Mouse (Mus musculus) testis, adult 2 months (tissue): ENCODE results near the gene Tnfrsf25. TPM values are rescaled to one million over a fixed set of nuclear protein-coding genes. Genes with fewer than 3 reads are reported as not detected.

ENCODE experiments used
- H3K27ac ChIP-seq: fragments of 200-500 bp; 2 replicates; pipeline ENCODE4 v1.5.1; 2012; ENCODE audit warnings: low read depth, low read length; ENCODE audit not compliant: control insufficient read depth, insufficient read depth
- H3K27me3 ChIP-seq: fragments of 200-500 bp; 2 replicates; pipeline ENCODE4 v1.6.1; 2012; ENCODE audit warnings: mild to moderate bottlenecking, low read length, moderate library complexity; ENCODE audit not compliant: control insufficient read depth, insufficient read depth
- H3K36me3 ChIP-seq: fragments of 200-500 bp; 2 replicates; pipeline ENCODE4 v1.6.1; 2012; ENCODE audit warnings: mild to moderate bottlenecking, low read length; ENCODE audit not compliant: control insufficient read depth, insufficient read depth
- H3K4me1 ChIP-seq: fragments of 200-500 bp; 2 replicates; pipeline ENCODE4 v1.6.1; 2012; ENCODE audit warnings: low read length; ENCODE audit not compliant: control insufficient read depth, insufficient read depth
- H3K4me3 ChIP-seq: fragments of 200-500 bp; 2 replicates; pipeline ENCODE4 v1.5.1; 2012; ENCODE audit warnings: low read depth, mild to moderate bottlenecking, low read length, moderate library complexity, mixed read lengths; ENCODE audit not compliant: control insufficient read depth
- CTCF ChIP-seq: fragments of 200-500 bp; IDR thresholded peaks from 2 replicates; pipeline ENCODE4 v1.5.1; 2012; ENCODE audit warnings: low read depth, mild to moderate bottlenecking, inconsistent platforms, low read length, moderate library complexity; ENCODE audit not compliant: control insufficient read depth, insufficient read depth, insufficient replicate concordance
- POLR2A ChIP-seq: fragments of 200-500 bp; IDR thresholded peaks from 2 replicates; pipeline ENCODE4 v1.6.1; 2012; ENCODE audit warnings: low read depth, mild to moderate bottlenecking, inconsistent platforms, low read length, moderate library complexity; ENCODE audit not compliant: control insufficient read depth
- polyA plus RNA-seq: library from polyadenylated mRNA; depleted of rRNA; stranded (reverse); fragments of >200 nt; gene quantifications from 2 replicates; pipeline ENCODE4 v1.2.3, GENCODE M21; 2012

Tnfrsf25 gene
- polyA plus RNA-seq, 1 experiment, result 1.5 TPM

DNA sequence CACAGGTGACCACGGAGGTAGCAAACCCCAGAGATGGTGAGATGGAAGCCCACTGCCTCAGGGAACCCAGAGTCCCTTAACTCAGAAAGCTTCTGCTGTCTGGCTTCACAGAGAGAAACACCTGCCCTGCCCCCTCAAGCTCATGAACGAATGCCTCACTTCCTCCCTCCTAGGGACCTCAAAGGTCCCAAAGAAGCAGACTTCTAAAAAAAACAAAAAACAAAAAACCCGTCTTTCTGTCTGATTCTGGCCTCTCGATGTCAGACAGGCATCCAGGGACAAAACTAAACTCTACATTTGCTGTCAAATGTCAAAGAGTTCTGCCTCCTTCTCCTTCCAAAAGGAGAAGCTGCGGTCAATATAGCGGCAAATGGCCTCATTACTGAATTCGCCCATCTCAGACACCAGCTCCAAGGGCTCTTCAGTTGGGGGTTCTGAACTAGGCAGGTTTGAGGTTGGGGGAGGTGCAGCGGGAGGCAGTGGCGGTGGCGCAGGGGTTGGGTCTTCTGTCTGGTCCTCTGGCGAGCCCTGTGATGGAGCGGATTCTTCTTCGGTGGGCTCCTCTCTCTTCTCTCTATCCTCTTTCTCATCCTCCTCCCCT lies 8.7 kb downstream of the Tnfrsf25 start:
- H3K4me3 ChIP-seq, result no peak overlapping the region

GRCm38 (mm10) chr4:152125161-152126025 lies 9.7 kb downstream of the Tnfrsf25 start:
- Histone ChIP-seq H3K27me3 (no peaks in the 10 kb centered on the region), H3K27ac (no peak overlapping the region), H3K4me1 (peaks cover 24% of the 10 kb centered on the region), H3K4me3 (peak overlapping the region; percentile 3), H3K36me3 (no peaks in the 10 kb centered on the region)
- no peak for TF ChIP-seq CTCF
- no peak for TF ChIP-seq POLR2A

More for the DNA sequence above, 8.7 kb downstream of the Tnfrsf25 start:
- Histone ChIP-seq H3K4me1 (peaks cover 24% of the 10 kb centered on the region), H3K27me3 (no peaks in the 10 kb centered on the region), H3K36me3 (no peaks in the 10 kb centered on the region), H3K27ac (no peak overlapping the region)
- TF ChIP-seq CTCF (no peak), POLR2A (no peak)

- Histone ChIP-seq H3K27ac (no peak overlapping the region), H3K4me3 (peak overlapping the region; percentile 0; the same call in 1 of the 2 replicates), H3K36me3 (no peaks in the 10 kb centered on the region), H3K4me1 (peaks cover 23% of the 10 kb centered on the region), H3K27me3 (no peaks in the 10 kb centered on the region)
- TF ChIP-seq CTCF (no peak), POLR2A (no peak)
These were observed 10.5 kb downstream of the Tnfrsf25 start for GRCm38 (mm10) chr4:152126026-152126920.

DNA sequence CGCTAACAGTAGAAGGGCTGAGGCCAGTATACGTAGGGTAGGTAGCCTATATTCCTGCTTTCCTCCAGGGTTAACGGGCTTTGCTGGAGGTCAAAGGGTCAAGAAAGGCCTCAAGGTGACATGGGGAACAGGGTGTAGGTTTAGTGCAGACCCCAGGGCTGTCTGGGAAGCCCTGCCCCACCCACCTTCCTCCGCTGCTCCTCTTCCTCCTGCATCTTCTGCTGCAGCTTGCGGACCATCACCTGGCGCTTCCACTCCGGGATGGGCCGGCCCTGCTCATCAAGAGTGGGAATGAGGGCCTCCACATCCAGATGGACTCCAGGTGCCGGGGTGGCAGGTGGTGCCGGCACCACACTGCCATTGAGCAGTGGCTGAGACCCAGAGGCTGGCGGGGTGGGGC lies 12.2 kb downstream of the Tnfrsf25 start:
- no peaks in the 10 kb centered on the region for H3K36me3 ChIP-seq
- no peaks in the 10 kb centered on the region; the same call in 1 of the 2 replicates for H3K27me3 ChIP-seq
- peaks cover 33% of the 10 kb centered on the region for H3K4me1 ChIP-seq
- H3K4me3 ChIP-seq, result no peak overlapping the region
- H3K27ac ChIP-seq, result no peak overlapping the region
- TF ChIP-seq CTCF (no peak), POLR2A (no peak)

DNA sequence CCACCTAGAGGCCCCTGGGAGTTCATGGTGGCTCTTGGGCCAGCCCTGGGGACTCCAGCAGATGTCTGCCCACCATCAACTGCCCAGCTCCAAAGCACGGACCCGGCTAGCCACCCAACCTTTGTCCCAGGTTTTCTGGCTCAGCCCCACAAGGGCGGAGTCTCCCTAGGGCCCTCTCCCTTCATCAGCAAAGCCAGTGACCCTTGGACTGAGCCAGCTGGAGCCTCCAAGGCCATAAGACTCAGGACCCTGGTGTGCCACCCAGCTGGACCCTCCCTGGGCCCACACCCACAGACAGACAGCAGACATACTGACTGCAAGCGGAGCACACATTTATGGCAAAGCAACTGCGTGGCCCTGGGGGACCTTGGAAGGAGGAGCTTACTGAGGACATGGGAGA lies 13.1 kb downstream of the Tnfrsf25 start:
- Histone ChIP-seq H3K36me3 (no peaks in the 10 kb centered on the region), H3K27ac (no peak overlapping the region), H3K27me3 (no peaks in the 10 kb centered on the region; the same call in 1 of the 2 replicates), H3K4me3 (no peak overlapping the region), H3K4me1 (peaks cover 33% of the 10 kb centered on the region)
- TF ChIP-seq CTCF (no peak), POLR2A (no peak)

GRCm38 (mm10) chr4:152129395-152129930 lies 13.7 kb downstream of the Tnfrsf25 start:
- Histone ChIP-seq H3K27me3 (no peaks in the 10 kb centered on the region; the same call in 1 of the 2 replicates), H3K4me1 (peaks cover 33% of the 10 kb centered on the region), H3K4me3 (no peak overlapping the region), H3K36me3 (no peaks in the 10 kb centered on the region), H3K27ac (no peak overlapping the region)
- TF ChIP-seq POLR2A (no peak), CTCF (no peak)
